Mouse (Mus musculus): ENCODE results near the gene Ush1g. TPM values are rescaled to one million over a fixed set of nuclear protein-coding genes. Genes with fewer than 3 reads are reported as not detected.
A peak's percentile ranks its signal among the peaks of the same experiment; 100 is the strongest.

The Ush1g gene
- polyA plus RNA-seq, 2 experiments = not detected

GRCm38 (mm10) chr11:115272894-115273498 lies 48.8 kb downstream of the Ush1g start:
- 80% methylated on average over 10 of the region's 10 CpGs for WGBS
- DNase-seq (ENCODE audit: low spot score) = no peak
- H3K4me2 ChIP-seq (replicated peaks; ENCODE audit: low read depth, low read length, severe bottlenecking) = no peak overlapping the region
- H3K9me3 ChIP-seq (ENCODE audit: control insufficient read depth, low read length) = no peaks in the 10 kb centered on the region
- no peak for ATAC-seq (ENCODE audit: low FRiP score, low read depth)
- H3K36me3 ChIP-seq (ENCODE audit: control insufficient read depth, insufficient read depth, low read length) = peaks cover 17% of the 10 kb centered on the region
- peaks cover 13% of the 10 kb centered on the region for H3K4me1 ChIP-seq (ENCODE audit: control insufficient read depth, insufficient read depth, low read length)
- H3K27ac ChIP-seq (replicated peaks; ENCODE audit: low read depth, low read length) = no peak overlapping the region
- no peak overlapping the region for H3K4me3 ChIP-seq (replicated peaks; ENCODE audit: low read length)
- peaks cover 8% of the 10 kb centered on the region for H3K27me3 ChIP-seq (ENCODE audit: control insufficient read depth, insufficient read depth, low read length)
- no peak overlapping the region for H3K9ac ChIP-seq (ENCODE audit: low read depth, low read length, severe bottlenecking)
- TF ChIP-seq POLR2A (IDR thresholded peaks at IDR 0.05; ENCODE audit: borderline replicate concordance, extremely low read depth, insufficient read depth, insufficient read length) = no peak

- no peak overlapping the region for H3K9ac ChIP-seq (ENCODE audit: low read depth, low read length, severe bottlenecking)
- WGBS = 59% methylated on average over 10 of the region's 10 CpGs
- TF ChIP-seq POLR2A (IDR thresholded peaks at IDR 0.05; ENCODE audit: borderline replicate concordance, extremely low read depth, insufficient read depth, insufficient read length) = no peak
Observed at GRCm38 (mm10) chr11:115271481-115271880, 50.4 kb downstream of the Ush1g start.

GRCm38 (mm10) chr11:115271052-115271451 lies 50.8 kb downstream of the Ush1g start:
- Histone ChIP-seq H3K4me1 (ENCODE audit: control insufficient read depth, insufficient read depth, low read length) (peaks cover 11% of the 10 kb centered on the region), H3K27ac (replicated peaks; ENCODE audit: low read depth, low read length) (no peak overlapping the region), H3K9ac (ENCODE audit: low read depth, low read length, severe bottlenecking) (no peak overlapping the region), H3K4me2 (replicated peaks; ENCODE audit: low read depth, low read length, severe bottlenecking) (no peak overlapping the region), H3K27me3 (ENCODE audit: control insufficient read depth, insufficient read depth, low read length) (peaks cover 27% of the 10 kb centered on the region), H3K4me3 (replicated peaks; ENCODE audit: low read length) (no peak overlapping the region), H3K9me3 (ENCODE audit: control insufficient read depth, low read length) (no peaks in the 10 kb centered on the region), H3K36me3 (ENCODE audit: control insufficient read depth, insufficient read depth, low read length) (peaks cover 17% of the 10 kb centered on the region)
- DNase-seq (ENCODE audit: low spot score) (no peak), ATAC-seq (ENCODE audit: low FRiP score, low read depth) (no peak)
- 73% methylated on average over 9 of the region's 9 CpGs for WGBS
- no peak for TF ChIP-seq POLR2A (IDR thresholded peaks at IDR 0.05; ENCODE audit: borderline replicate concordance, extremely low read depth, insufficient read depth, insufficient read length)

More at GRCm38 (mm10) chr11:115271481-115271880, 50.4 kb downstream of the Ush1g start:
- ATAC-seq (ENCODE audit: low FRiP score, low read depth) (no peak), DNase-seq (ENCODE audit: low spot score) (no peak)
- Histone ChIP-seq H3K4me2 (replicated peaks; ENCODE audit: low read depth, low read length, severe bottlenecking) (no peak overlapping the region), H3K27ac (replicated peaks; ENCODE audit: low read depth, low read length) (no peak overlapping the region), H3K9me3 (ENCODE audit: control insufficient read depth, low read length) (no peaks in the 10 kb centered on the region), H3K4me1 (ENCODE audit: control insufficient read depth, insufficient read depth, low read length) (peaks cover 13% of the 10 kb centered on the region), H3K27me3 (ENCODE audit: control insufficient read depth, insufficient read depth, low read length) (peaks cover 23% of the 10 kb centered on the region), H3K4me3 (replicated peaks; ENCODE audit: low read length) (no peak overlapping the region), H3K36me3 (ENCODE audit: control insufficient read depth, insufficient read depth, low read length) (peaks cover 17% of the 10 kb centered on the region)

- peaks cover 34% of the 10 kb centered on the region for H3K27me3 ChIP-seq (ENCODE audit: control insufficient read depth, insufficient read depth, low read length)
- no peak; the same call in none of the 2 replicates for ATAC-seq (ENCODE audit: low FRiP score, low read depth)
- peaks cover 8% of the 10 kb centered on the region for H3K4me1 ChIP-seq (ENCODE audit: control insufficient read depth, insufficient read depth, low read length)
- no peak for TF ChIP-seq POLR2A (IDR thresholded peaks at IDR 0.05; ENCODE audit: borderline replicate concordance, extremely low read depth, insufficient read depth, insufficient read length)
- H3K27ac ChIP-seq (replicated peaks; ENCODE audit: low read depth, low read length) = no peak overlapping the region
- H3K36me3 ChIP-seq (ENCODE audit: control insufficient read depth, insufficient read depth, low read length) = peaks cover 17% of the 10 kb centered on the region
- no peak overlapping the region for H3K9ac ChIP-seq (ENCODE audit: low read depth, low read length, severe bottlenecking)
- H3K9me3 ChIP-seq (ENCODE audit: control insufficient read depth, low read length) = no peaks in the 10 kb centered on the region
- peak; percentile 84 for DNase-seq (ENCODE audit: low spot score)
- no peak overlapping the region for H3K4me2 ChIP-seq (replicated peaks; ENCODE audit: low read depth, low read length, severe bottlenecking)
- WGBS = 32% methylated on average over 19 of the region's 19 CpGs
- no peak overlapping the region for H3K4me3 ChIP-seq (replicated peaks; ENCODE audit: low read length)
Observed at GRCm38 (mm10) chr11:115270148-115270861, 51.5 kb downstream of the Ush1g start.

- peaks cover 10% of the 10 kb centered on the region for H3K4me1 ChIP-seq (ENCODE audit: control insufficient read depth, insufficient read depth, low read length)
- H3K4me3 ChIP-seq (replicated peaks; ENCODE audit: low read length) = no peak overlapping the region
- ATAC-seq (ENCODE audit: low FRiP score, low read depth) (no peak), DNase-seq (ENCODE audit: low spot score) (no peak)
- 91% methylated on average over 26 of the region's 27 CpGs for WGBS
- H3K4me2 ChIP-seq (replicated peaks; ENCODE audit: low read depth, low read length, severe bottlenecking) = no peak overlapping the region
- no peak overlapping the region for H3K9ac ChIP-seq (ENCODE audit: low read depth, low read length, severe bottlenecking)
- H3K27me3 ChIP-seq (ENCODE audit: control insufficient read depth, insufficient read depth, low read length) = peaks cover 41% of the 10 kb centered on the region
- no peaks in the 10 kb centered on the region for H3K9me3 ChIP-seq (ENCODE audit: control insufficient read depth, low read length)
- no peak overlapping the region for H3K27ac ChIP-seq (replicated peaks; ENCODE audit: low read depth, low read length)
- TF ChIP-seq POLR2A (IDR thresholded peaks at IDR 0.05; ENCODE audit: borderline replicate concordance, extremely low read depth, insufficient read depth, insufficient read length) = no peak
- H3K36me3 ChIP-seq (ENCODE audit: control insufficient read depth, insufficient read depth, low read length) = peaks cover 17% of the 10 kb centered on the region
Observed at GRCm38 (mm10) chr11:115269330-115270066, 52.3 kb downstream of the Ush1g start.
